Mouse (Mus musculus) heart, postnatal 25 days (tissue): ENCODE measurements around the gene Cers6. TPM values are rescaled to one million over a fixed set of nuclear protein-coding genes. Genes with fewer than 3 reads are reported as not detected.

Source experiments
- DNase-seq: peaks from one replicate; pipeline ENCODE4 v3.0.0; 2022; ENCODE audit warnings: low spot score
- intact Hi-C: fragments of 180-260 bp; cut with DNase I; formaldehyde crosslinking; loops from one replicate; pipeline ENCODE4 v1.15.1; 2025
- total RNA-seq, 2 experiments: library from RNA; stranded (reverse); gene quantifications; 2 replicates each; pipeline ENCODE4 v1.2.3; 2021

Cers6 gene
- total RNA-seq, 2 experiments from 2014 or later, result 8.8 to 9.6 TPM

DNA sequence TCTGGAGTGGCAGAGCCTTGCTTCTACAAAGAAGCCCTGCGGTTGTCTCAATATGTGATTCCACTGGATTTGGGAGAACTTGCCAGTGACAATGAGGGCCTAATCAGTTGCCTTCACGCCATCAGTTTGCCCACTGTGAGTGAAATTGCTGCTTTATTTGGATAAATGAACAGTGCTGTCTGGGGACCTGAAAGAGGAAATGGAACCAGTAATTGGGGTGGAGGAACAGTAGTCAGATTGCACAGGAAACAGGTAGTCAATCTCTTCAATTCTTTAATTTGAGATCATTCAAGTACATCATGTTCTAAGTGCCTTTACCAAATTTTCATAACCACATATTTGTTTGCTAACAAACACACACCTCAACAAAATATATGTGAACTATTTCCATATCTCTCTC is 92.4 kb downstream of the Cers6 start:
- DNase-seq, result no peak
- intact Hi-C loops, result no loop called here

GRCm38 (mm10) chr2:68955496-68955895 is 94.3 kb downstream of the Cers6 start:
- intact Hi-C loops, result no loop called here
- DNase-seq, result no peak

- intact Hi-C loops, result no loop called here
- no peak for DNase-seq
Observed at GRCm38 (mm10) chr2:68956146-68956545, 94.9 kb downstream of the Cers6 start.

- DNase-seq, result no peak
- intact Hi-C loops, result no loop called here
Observed at GRCm38 (mm10) chr2:68957831-68958230, 96.6 kb downstream of the Cers6 start.

GRCm38 (mm10) chr2:68959573-68959972 is 98.3 kb downstream of the Cers6 start:
- intact Hi-C loops, result no loop called here
- DNase-seq, result no peak

GRCm38 (mm10) chr2:68960060-68960459 is 98.8 kb downstream of the Cers6 start:
- DNase-seq, result no peak
- intact Hi-C loops, result no loop called here

DNA sequence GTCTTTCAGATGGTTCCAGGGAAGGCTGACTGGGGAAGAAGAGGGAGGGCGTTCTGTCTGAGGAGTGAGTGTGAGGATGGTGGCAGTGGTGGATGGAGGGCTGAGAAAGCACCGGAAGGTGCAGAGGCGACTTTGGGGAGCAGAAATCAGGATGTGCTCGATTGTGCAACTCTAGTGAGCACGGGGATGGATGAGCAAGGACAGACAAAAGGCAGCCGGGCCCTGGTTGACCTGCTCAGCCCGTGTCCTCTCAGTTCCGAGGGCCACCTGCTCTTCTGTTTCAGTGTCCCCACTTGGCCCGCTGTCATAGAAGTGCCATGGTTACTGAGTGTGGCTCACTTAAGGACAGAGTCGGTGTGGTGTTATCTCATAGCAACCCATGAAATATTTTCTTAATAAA is 99.4 kb downstream of the Cers6 start:
- intact Hi-C loops, result no loop called here
- DNase-seq, result no peak

DNA sequence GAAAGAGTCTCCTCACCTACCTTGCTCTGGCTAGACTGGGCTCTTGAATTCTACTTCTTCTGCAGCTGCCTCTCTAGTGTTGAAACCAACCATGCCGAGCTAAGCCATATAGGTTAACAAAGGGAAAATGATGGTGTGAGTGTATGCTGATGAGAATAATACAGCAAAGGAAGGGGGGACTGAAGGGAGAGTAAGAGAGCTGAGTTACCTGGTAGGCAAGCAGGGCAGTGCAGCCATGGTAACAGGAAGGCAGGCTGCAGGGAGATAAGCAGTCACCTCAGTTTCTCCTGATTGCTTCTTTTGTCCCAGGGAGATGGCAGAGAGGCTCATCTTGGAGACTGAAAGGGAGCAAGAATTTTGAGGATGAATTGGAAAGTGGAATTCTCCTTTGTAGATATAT is 105.1 kb downstream of the Cers6 start:
- no peak for DNase-seq
- intact Hi-C loops, result no loop called here

GRCm38 (mm10) chr2:68968028-68968427 is 106.8 kb downstream of the Cers6 start:
- DNase-seq, result no peak
- intact Hi-C loops, result no loop called here

GRCm38 (mm10) chr2:68971840-68972239 is 110.6 kb downstream of the Cers6 start:
- no peak for DNase-seq
- intact Hi-C loops, result no loop called here

DNA sequence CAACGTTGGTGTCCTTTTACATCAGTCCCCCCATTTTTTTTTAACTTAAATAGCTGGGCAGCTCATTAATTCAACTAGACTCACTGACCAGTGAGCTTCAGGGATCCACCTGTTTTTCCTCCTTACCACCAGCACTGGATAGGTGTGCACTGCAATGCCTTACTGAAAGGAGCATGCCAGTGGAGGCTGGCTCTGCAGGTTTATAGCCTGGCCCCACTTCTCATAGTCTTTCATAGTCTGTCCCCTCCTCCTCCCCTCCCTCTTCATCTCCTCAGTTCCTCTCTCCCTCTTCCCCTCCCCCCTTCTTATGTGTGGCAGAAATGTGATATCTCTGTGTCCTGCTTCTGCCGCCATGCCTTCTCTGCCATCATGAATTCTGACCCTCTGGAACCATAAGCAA is 112.5 kb downstream of the Cers6 start:
- intact Hi-C loops, result no loop called here

DNA sequence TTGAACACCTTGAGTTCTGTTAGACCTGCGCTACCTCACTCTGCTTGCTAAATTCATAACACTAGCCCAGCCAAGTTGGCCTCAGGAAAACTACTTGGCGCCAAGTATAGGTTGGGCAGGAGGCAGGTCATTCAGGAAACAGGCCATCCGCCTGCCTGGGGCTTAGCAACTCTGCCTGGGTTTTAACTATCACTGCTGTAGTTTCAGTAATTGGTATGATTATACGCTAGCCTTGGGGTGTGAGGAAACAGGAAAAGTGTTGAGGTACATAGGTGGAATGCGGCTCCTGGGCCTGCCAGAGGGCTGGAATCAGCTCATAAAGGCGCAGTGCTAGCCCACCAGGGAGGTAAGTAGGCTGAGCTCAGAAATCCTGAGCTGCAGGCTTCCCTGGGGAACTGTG is 114.0 kb downstream of the Cers6 start:
- no peak for DNase-seq
- intact Hi-C loops, result no loop called here

More for the DNA sequence above, 112.5 kb downstream of the Cers6 start:
- no peak for DNase-seq

GRCm38 (mm10) chr2:68975780-68976179 is 114.5 kb downstream of the Cers6 start:
- DNase-seq, result no peak
- intact Hi-C loops, result no loop called here

GRCm38 (mm10) chr2:68978244-68978643 is 117.0 kb downstream of the Cers6 start:
- intact Hi-C loops, result no loop called here
- no peak for DNase-seq

DNA sequence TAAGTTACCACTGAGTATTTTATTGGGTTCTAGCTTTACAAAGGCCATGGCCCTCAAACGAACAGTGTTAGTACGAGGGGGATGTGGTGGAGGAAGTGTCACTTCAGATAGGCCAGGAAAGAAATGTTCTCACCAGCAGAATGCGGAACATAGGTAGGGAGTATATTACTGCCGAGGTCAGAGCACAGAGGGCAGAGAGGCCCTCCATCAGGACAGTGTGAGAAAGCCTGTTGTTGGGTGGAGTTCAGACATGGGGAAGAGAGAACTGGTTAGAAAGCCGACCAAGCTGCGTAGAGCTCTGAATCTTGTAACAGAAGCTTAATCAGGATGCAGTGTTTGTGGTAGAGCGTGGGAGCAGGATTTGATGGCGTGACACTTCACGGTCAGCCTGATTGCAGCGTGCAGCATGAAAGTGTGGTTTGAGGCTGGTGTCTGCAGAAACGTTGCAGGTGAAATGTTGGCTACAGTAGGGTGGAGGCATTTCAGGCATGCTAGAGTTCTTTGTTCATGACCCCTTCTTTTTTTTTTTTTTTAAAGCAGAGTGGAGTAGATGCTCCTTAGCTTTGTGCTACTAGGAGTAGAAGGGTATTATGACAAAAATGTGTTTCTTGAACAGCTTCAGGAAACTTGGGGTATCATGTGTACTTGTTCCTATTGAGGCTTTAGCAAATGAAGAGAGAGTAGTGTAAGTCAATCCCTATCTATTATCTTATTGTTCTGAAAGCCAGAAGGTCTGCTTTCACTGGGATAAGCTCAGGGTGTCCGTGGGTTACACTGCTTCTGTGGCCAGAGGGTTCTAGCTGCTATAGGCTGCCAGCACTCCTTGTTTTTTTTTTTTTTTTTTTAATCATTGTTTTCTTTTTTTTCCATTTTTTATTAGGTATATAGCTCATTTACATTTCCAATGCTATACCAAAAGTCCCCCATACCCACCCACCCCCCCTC is 117.7 kb downstream of the Cers6 start:
- DNase-seq, result no peak

DNA sequence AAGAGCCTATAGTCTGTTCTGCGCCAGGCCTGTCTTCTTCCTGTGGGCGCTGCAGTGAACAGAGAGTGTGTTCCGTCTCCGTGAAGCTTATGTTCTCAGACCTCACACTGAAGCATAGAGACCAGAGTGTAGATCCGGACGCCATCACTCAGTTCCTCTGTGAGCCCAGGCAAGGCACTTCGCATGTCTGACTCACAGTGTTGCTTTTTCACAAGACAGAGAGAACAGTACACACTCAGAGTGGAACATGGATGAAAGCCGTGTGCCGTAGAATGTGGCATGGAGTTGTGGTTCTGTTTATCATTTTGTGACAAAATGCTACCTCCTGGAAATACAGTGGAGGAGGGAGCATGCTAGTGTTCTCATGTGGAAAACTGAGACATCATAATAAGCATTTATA is 120.1 kb downstream of the Cers6 start:
- intact Hi-C loops, result no loop called here
- DNase-seq, result no peak

More for the DNA sequence above, 117.7 kb downstream of the Cers6 start:
- intact Hi-C loops, result no loop called here

DNA sequence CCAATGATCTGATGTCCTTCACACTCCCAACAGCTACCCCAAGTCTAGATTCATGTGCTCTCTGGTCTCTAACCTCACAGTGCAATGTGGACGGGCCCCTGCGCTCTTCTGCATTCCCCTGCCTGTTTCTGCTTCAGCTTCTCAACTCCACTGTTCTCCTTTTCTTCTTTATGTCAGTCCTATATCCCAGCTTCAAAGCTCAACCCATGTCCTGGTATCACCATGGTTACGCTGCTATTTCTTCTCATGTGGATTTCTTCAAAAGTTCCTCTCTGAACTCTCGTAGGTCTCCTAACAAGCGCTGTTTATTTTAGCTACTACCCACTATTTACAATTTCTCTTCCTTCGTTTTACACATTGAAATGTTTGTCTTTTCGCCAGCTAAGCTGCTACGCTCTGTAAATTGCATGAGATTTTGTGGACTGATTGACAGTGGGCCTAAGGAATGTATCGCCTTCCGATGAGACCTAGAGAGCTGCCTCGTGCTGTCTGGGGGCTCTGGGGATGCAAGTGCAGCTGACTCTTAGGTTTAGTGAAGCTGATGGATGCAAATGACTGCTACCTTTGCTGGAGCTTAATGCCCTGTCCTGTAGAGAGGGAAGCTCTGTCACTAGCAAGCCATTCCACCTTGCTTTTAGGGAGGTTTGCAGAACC is 120.6 kb downstream of the Cers6 start:
- no peak for DNase-seq
- intact Hi-C loops, result no loop called here

- intact Hi-C loops, result no loop called here
- DNase-seq, result no peak
Observed at GRCm38 (mm10) chr2:68982979-68983378, 121.7 kb downstream of the Cers6 start.

GRCm38 (mm10) chr2:68983431-68983830 is 122.2 kb downstream of the Cers6 start:
- DNase-seq, result no peak
- intact Hi-C loops, result no loop called here

- no peak for DNase-seq
- intact Hi-C loops, result no loop called here
Observed at GRCm38 (mm10) chr2:68989117-68989516, 127.9 kb downstream of the Cers6 start.

DNA sequence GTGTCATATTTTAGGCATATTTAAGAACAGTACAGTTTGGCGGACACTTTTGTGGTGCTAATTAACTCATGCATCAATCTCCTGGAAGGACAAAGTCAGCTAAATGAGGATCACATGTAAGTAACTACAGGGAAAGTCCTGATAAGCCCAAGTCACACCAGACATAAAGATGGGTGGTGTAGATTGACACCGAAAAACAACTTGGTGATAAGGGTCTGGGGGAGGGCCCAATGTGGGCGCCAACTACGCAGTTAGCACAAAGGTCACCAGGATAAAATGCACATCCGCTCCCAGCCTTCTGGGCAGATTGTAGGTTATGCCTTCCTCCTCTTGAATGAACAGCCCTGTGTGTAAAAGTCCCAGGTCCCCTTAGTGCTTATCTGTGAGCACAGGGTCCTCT is 131.4 kb downstream of the Cers6 start:
- intact Hi-C loops, result no loop called here
- DNase-seq, result no peak
